Mouse (Mus musculus): Measurements from ENCODE around the gene Nab2.

Gene Nab2

GRCm38 (mm10) chr10:127668093-127669050, at the start of gene Nab2:
Nab2 (minus strand) TSS chr10:127668568.
- in situ Hi-C loops (cut with MboI; ENCODE audit: unreplicated experiment in 2 of 2), result loop anchor here in 1 of 2 experiments (25.0 kb wide), 1 partner anchor 519 kb away; the partner anchor contains the start of genes Gls2 and Rbms2

DNA sequence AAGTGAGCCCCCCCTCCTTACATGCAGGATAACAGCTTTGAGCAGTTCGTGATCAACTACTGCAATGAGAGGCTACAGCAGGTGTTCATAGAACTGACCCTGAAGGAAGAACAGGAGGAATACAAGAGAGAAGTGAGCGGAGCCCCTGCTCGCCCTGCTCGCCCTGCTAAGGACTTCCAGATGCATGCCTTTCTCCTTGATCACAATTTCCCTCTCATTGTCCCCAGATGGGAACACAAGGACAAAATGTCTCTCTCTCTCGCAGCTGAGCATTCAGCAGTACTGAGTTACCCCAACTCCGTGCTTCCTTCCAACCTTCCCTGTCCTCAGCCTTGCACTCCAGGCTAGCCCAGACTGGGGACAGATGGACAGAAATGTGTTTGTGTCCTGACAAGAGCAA, 44.4 kb upstream of the Nab2 start:
- in situ Hi-C loops (cut with MboI; ENCODE audit: unreplicated experiment in 2 of 2), result no loop called here

- in situ Hi-C loops (cut with MboI; ENCODE audit: unreplicated experiment in 2 of 2), result no loop called here
Observed at GRCm38 (mm10) chr10:127710331-127710730, 42.0 kb upstream of the Nab2 start.

DNA sequence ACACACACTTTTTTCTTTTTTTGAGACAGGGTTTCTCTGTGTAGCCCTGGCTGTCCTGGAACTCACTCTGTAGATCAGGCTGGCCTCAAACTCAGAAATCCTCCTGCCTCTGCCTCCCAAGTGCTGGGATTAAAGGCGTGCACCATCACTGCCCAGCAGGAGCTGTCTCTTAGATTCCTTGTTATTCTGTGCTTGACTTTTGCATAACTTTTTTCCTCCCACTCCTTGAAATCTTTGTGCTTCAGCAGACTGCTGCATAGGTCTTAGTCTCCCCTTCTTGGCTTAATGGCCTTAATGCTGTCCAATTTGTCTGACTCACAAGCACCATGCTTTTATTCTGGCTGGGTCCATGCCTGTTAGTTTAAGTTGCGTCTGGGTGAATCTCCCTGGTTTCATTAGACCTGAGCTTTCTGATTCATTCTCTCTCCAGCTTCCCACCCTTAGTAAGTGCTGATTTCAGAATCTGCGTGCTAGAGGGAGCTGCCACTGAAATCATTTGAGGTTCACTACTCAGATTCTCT, 40.5 kb upstream of the Nab2 start:
- in situ Hi-C loops (cut with MboI; ENCODE audit: unreplicated experiment in 2 of 2), result no loop called here

DNA sequence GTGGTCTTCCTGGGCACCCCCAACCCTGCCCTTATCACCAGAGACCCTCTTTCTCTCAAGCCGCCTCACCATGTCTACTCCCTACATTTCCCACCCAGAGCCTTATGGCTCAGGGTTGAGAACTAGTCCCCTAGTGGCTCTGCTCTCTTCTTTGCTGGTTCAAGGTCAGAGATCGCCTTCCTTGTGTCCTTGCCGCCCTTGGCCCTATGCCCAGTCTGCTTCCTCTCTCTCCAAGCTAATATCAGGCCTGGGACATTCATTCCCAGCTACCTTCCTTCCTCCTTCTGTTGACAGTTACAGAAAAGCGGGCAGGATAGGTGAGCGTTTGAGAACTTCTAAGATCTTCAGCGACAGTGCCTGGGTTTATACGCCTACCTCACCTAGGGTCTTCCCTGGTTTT, 39.4 kb upstream of the Nab2 start:
- in situ Hi-C loops (cut with MboI; ENCODE audit: unreplicated experiment in 2 of 2), result no loop called here

GRCm38 (mm10) chr10:127705783-127706182, 37.4 kb upstream of the Nab2 start:
- in situ Hi-C loops (cut with MboI; ENCODE audit: unreplicated experiment in 2 of 2), result no loop called here

DNA sequence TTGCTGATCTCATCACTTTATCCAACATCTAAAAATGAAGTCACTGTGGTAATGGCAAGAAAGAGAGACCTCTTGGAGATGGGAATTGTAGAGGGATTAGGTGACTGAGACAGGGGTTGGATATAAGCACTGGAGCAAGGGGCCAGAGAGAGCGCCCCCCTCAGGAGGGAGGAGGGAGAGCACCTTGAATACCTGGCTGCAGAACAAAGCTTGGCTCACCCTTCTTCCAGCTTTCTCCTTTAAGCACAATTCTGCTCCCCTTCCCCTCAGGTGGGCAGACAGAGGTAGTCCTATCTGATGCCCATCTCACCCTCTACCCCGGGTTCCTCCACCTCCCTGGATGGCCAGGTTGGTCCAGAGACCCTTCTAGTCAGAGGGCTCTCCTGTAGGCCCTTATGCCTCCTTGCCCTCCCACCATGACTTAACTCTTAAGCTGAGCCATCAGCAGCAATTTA, 36.4 kb upstream of the Nab2 start, which contains the start of gene Myo1a:
Gene Myo1a (plus strand): TSS at position 405 of the 455 bp plus-strand sequence.
- in situ Hi-C loops (cut with MboI; ENCODE audit: unreplicated experiment in 2 of 2), result no loop called here

GRCm38 (mm10) chr10:127704293-127704692, 35.9 kb upstream of the Nab2 start:
- in situ Hi-C loops (cut with MboI; ENCODE audit: unreplicated experiment in 2 of 2), result no loop called here

GRCm38 (mm10) chr10:127703299-127703698, 34.9 kb upstream of the Nab2 start:
- in situ Hi-C loops (cut with MboI; ENCODE audit: unreplicated experiment in 2 of 2), result no loop called here

- in situ Hi-C loops (cut with MboI; ENCODE audit: unreplicated experiment in 2 of 2), result loop anchor here in 1 of 2 experiments (10.0 kb wide), 1 partner anchor 236 kb away; no protein-coding TSS in a partner anchor
Observed at GRCm38 (mm10) chr10:127698966-127699365, 30.6 kb upstream of the Nab2 start.

GRCm38 (mm10) chr10:127695775-127696174, 27.4 kb upstream of the Nab2 start:
- in situ Hi-C loops (cut with MboI; ENCODE audit: unreplicated experiment in 2 of 2), result loop anchor here in 1 of 2 experiments (10.0 kb wide), 1 partner anchor 239 kb away; no protein-coding TSS in a partner anchor

DNA sequence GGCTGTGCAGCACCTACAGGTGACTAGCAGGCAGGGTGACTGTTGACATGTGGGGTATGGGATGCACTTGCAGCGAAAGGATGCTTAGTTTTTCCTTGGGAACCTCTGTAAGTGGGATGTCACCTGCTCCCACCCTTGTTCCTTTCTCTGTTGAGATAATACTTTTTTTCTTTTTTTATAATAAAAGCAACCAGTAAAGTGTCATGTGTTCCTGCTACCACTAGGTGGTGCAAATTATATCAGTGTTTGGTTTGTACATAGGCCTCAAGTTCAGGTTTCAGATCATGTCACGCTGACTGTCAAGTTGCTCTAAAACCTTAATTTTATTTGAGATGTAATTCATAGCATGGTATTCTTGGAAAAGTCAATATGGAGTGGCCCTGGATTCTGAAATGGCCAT, 26.3 kb upstream of the Nab2 start:
- in situ Hi-C loops (cut with MboI; ENCODE audit: unreplicated experiment in 2 of 2), result loop anchor here in 1 of 2 experiments (10.0 kb wide), 1 partner anchor 240 kb away; no protein-coding TSS in a partner anchor

GRCm38 (mm10) chr10:127691053-127691452, 22.7 kb upstream of the Nab2 start:
- in situ Hi-C loops (cut with MboI; ENCODE audit: unreplicated experiment in 2 of 2), result loop anchor here in 1 of 2 experiments (10.0 kb wide), 1 partner anchor 244 kb away; no protein-coding TSS in a partner anchor

DNA sequence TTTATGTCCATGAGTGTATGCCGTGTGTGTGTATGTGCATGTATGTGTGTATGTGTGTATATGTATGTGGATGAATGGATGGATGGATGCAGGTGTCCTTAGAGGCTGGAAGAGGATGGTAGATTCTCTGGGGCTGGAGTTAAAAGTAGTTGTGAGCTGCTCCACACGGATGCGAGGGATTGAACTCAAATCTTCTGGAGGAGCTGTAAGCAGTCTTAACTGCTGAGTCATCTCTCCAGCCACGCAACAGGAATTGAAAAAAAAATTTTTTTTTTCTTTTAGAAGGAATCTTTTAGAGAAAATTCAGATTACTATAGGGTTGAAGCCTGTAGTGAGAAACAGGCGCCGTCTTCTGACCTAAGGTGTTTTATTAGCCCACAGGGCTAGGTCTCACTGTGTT, 14.5 kb upstream of the Nab2 start:
- in situ Hi-C loops (cut with MboI; ENCODE audit: unreplicated experiment in 2 of 2), result no loop called here

DNA sequence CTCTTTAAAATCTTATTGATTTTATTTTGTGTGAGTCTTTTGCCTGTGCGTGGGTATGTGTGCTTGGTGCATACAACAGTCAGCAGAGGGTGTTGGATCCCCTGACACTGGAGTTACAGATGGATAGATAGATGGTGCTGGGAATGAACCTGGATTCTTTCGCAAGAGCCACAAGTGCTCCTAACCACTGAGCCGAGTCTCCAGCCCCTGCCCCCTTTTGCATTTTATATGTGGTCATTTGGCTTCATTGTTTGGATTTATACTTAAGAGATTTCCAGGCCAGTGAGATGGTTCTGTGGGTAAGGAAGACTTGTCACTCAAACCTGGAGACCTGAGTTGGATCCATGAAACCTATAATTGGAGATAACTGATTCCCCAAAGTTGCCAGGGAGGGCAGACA, 11.5 kb upstream of the Nab2 start:
- in situ Hi-C loops (cut with MboI; ENCODE audit: unreplicated experiment in 2 of 2), result loop anchor here (5.0 kb wide), 2 partner anchors 38 to 57 kb away; partner anchors contain the start of genes Stat6 (in 2 of the 2) and Zbtb39 (in 1 of the 2)

GRCm38 (mm10) chr10:127679208-127679607, 10.8 kb upstream of the Nab2 start:
- in situ Hi-C loops (cut with MboI; ENCODE audit: unreplicated experiment in 2 of 2), result loop anchor here (5.0 kb wide), 2 partner anchors 37 to 58 kb away; partner anchors contain the start of genes Stat6 (in 2 of the 2) and Zbtb39 (in 1 of the 2)

GRCm38 (mm10) chr10:127677591-127678336, 9.4 kb upstream of the Nab2 start:
- in situ Hi-C loops (cut with MboI; ENCODE audit: unreplicated experiment in 2 of 2), result loop anchor here (5.0 kb wide), 2 partner anchors 35 to 60 kb away; partner anchors contain the start of genes Stat6 (in 2 of the 2) and Zbtb39 (in 1 of the 2)

DNA sequence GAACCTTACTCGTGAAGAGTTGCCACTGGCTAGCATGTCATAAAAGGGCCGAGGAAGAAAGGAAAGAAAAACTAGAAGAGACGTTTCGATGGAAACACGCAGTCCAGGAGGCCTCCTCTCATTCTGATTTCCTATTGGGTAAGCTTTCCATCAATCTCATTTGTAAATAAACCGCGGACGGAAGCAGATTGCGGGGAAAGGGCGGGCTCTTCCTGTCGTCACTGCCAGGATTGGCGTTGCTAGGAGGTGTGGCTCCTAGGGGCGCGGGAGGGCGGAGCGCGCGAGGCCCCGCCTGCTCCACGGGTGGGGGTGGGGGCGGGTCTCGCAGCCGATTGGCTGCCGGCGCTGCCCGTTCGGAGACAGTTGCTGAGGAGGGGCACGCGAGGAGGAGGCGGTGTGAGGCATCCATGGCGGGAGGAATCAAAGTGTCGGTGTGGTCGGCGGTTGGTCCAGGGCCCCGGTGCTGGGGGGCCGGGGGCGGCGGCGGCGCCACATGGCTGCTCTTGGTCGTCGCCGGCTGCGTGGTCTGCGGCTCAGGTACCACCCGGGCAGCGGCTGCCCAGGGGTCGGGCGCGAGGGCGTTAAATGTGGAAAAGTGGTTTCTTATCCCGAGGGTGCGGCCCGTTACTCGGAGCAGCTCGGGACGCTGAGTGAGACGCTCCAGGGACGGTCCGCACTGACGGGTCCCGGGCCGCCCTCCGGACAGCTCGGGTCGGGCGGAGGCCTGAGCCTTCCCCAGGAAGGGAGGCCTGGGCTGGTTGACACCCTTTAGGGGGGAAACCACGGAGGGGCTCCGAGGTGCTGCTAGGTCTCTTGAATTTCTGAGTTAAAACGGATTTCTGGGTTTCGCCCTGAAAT, 8.6 kb upstream of the Nab2 start:
- in situ Hi-C loops (cut with MboI; ENCODE audit: unreplicated experiment in 2 of 2), result loop anchor here (5.0 kb wide), 2 partner anchors 35 to 60 kb away; partner anchors contain the start of genes Stat6 (in 2 of the 2) and Zbtb39 (in 1 of the 2)

DNA sequence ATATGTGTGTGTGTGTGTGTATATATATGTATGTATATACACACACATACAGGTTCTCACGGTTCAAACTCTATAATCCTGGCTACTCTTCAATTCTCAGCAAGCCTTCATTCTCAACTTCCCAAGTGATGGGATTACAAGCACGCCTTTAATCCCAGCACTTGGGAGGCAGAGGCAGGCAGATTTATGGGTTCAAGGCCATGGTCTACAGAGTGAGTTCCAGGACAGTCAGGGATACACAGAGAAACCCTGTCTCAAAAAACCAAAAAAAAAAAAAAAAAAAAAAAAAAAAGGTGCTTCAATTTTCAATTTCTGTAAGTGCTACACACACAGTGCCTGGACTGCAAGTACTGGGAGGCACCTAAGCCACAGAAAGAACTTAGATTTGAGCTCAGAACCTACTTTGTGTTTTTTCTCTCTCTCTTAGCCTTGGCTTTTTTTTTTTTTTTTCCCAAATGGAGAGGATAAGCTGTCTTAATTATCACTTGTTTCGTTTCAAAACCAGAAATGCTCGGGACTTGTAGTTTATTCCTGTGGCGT, 7.6 kb upstream of the Nab2 start:
- in situ Hi-C loops (cut with MboI; ENCODE audit: unreplicated experiment in 2 of 2), result loop anchor here (5.0 kb wide), 2 partner anchors 34 to 61 kb away; partner anchors contain the start of genes Stat6 (in 2 of the 2) and Zbtb39 (in 1 of the 2)
